Mouse (Mus musculus) midbrain, embryonic 15.5 days (tissue): ENCODE data around the gene Atxn7l3. TPM values are rescaled to one million over a fixed set of nuclear protein-coding genes. Genes with fewer than 3 reads are reported as not detected.
A peak's percentile ranks its signal among the peaks of the same experiment; 100 is the strongest.
"Not testable (repeated sequence)": the region's sequence is repeated elsewhere in the genome, so short reads cannot be mapped to it uniquely, and the experiment has no call there.

ENCODE experiments used
- ATAC-seq: fragments of 200-750 bp; cut with Nextera tagmentation; replicated peaks from 2 replicates; pipeline ENCODE4 v1.8.0; 2017; ENCODE audit warnings: moderate TSS enrichment
- H3K27ac ChIP-seq: fragments of 300-500 bp; sonication (generic); 2 replicates; pipeline ENCODE4 v1.5.1; 2015; ENCODE audit warnings: mild to moderate bottlenecking, inconsistent platforms
- H3K27me3 ChIP-seq: fragments of 300-500 bp; sonication (generic); replicated peaks from 2 replicates; pipeline ENCODE4 v1.6.1; 2015; ENCODE audit warnings: inconsistent platforms
- H3K36me3 ChIP-seq: fragments of 300-500 bp; sonication (generic); replicated peaks from 2 replicates; pipeline ENCODE4 v1.6.1; 2015; ENCODE audit warnings: inconsistent platforms
- H3K4me1 ChIP-seq: fragments of 300-500 bp; sonication (generic); 2 replicates; pipeline ENCODE4 v1.6.1; 2015; ENCODE audit warnings: inconsistent platforms
- H3K4me2 ChIP-seq: fragments of 300-500 bp; sonication (generic); 2 replicates; pipeline ENCODE4 v1.6.1; 2015; ENCODE audit warnings: inconsistent platforms, mild to moderate bottlenecking, moderate library complexity
- H3K4me3 ChIP-seq: fragments of 300-500 bp; sonication (generic); 2 replicates; pipeline ENCODE4 v1.5.1; 2015; ENCODE audit warnings: mild to moderate bottlenecking, inconsistent platforms
- H3K9ac ChIP-seq: fragments of 300-500 bp; sonication (generic); 2 replicates; pipeline ENCODE4 v1.6.1; 2015; ENCODE audit warnings: mild to moderate bottlenecking, inconsistent platforms
- H3K9me3 ChIP-seq: fragments of 300-500 bp; sonication (generic); 2 replicates; pipeline ENCODE4 v1.6.1; 2016; ENCODE audit warnings: inconsistent platforms
- WGBS: fragments of 180-500 bp; shearing (Covaris S2); methylation state at CpG from one replicate; pipeline ENCODE4 v1.1.7; 2015; ENCODE audit warnings: mixed read lengths; 5-methylcytosine and 5-hydroxymethylcytosine counted together
- polyA plus RNA-seq: library from polyadenylated mRNA; unstranded; fragments of >200 nt; fragmentation: Nextera tagmentation; extraction: Ambion mirVana; gene quantifications from 2 replicates; pipeline ENCODE4 v1.2.1, GENCODE M21; 2015

Atxn7l3 gene
- polyA plus RNA-seq, 1 experiment from 2014 or later: 31.6 TPM

- H3K36me3 ChIP-seq: peaks cover 31% of the 10 kb centered on the region
- WGBS: 83% methylated on average over 2 of the region's 2 CpGs
Observed at GRCm38 (mm10) chr11:102288913-102289312, 7.5 kb downstream of the Atxn7l3 start.

DNA sequence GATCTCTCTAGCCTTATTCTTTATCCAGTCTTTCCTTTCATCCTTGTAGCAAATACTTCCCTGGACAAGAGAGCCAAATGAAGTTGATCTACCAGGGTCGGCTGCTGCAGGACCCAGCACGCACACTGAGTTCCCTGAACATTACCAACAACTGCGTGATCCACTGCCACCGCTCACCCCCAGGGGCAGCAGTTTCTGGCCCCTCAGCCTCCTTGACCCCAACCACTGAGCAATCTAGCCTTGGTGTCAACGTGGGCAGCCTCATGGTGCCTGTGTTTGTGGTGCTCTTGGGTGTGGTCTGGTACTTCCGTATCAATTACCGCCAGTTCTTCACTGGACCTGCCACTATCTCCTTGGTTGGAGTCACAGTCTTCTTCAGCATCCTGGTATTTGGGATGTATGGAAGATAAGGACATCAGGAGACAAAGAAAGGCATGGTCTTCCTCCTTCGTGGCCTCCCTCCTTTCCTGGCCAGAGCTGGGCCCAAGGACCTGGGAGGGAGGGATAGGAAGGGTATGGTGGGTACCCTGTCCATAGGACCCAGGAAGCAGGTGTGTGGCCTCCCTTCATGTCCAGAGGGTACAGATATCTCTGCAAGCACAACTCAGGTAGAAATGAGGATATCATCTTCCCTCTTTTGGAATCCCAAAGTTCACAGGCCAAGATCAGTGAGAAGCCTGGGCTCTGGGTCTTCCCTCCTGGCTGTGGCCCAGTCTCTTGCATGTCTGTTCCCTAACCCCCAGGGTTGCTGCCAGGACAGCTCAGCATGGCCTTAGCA lies 8.2 kb downstream of the Atxn7l3 start:
- Histone ChIP-seq H3K27ac (no peak overlapping the region), H3K4me2 (no peak overlapping the region), H3K9me3 (no peaks in the 10 kb centered on the region), H3K36me3 (peaks cover 31% of the 10 kb centered on the region), H3K4me1 (peaks cover 20% of the 10 kb centered on the region), H3K9ac (no peak overlapping the region), H3K4me3 (no peak overlapping the region), H3K27me3 (no peaks in the 10 kb centered on the region)
- WGBS: 86% methylated on average over 8 of the region's 8 CpGs
- ATAC-seq: no peak

More at GRCm38 (mm10) chr11:102288913-102289312, 7.5 kb downstream of the Atxn7l3 start:
- H3K27me3 ChIP-seq: no peaks in the 10 kb centered on the region
- H3K9ac ChIP-seq: no peak overlapping the region
- H3K4me1 ChIP-seq: peaks cover 20% of the 10 kb centered on the region
- no peak overlapping the region for H3K4me3 ChIP-seq
- H3K9me3 ChIP-seq: no peaks in the 10 kb centered on the region
- no peak overlapping the region for H3K27ac ChIP-seq
- no peak overlapping the region for H3K4me2 ChIP-seq
- ATAC-seq: no peak

GRCm38 (mm10) chr11:102287485-102287884 lies 8.9 kb downstream of the Atxn7l3 start:
- Histone ChIP-seq H3K27me3 (no peaks in the 10 kb centered on the region), H3K4me2 (no peak overlapping the region), H3K4me3 (no peak overlapping the region), H3K4me1 (peaks cover 20% of the 10 kb centered on the region), H3K36me3 (peaks cover 25% of the 10 kb centered on the region), H3K9me3 (no peaks in the 10 kb centered on the region), H3K9ac (no peak overlapping the region), H3K27ac (no peak overlapping the region)
- ATAC-seq: no peak
- WGBS: 91% methylated on average over 8 of the region's 8 CpGs

- peaks cover 13% of the 10 kb centered on the region; the same call in 1 of the 2 replicates for H3K36me3 ChIP-seq
- H3K4me1 ChIP-seq: peaks cover 15% of the 10 kb centered on the region
- peak overlapping the region; percentile 77 for H3K9ac ChIP-seq
- peak overlapping the region; percentile 70 for H3K4me3 ChIP-seq
- no peaks in the 10 kb centered on the region for H3K27me3 ChIP-seq
- 6% methylated on average over 31 of the region's 31 CpGs for WGBS
- peak; percentile 71 for ATAC-seq
- H3K9me3 ChIP-seq: no peaks in the 10 kb centered on the region
- peak overlapping the region; percentile 85 for H3K27ac ChIP-seq
- peak overlapping the region; percentile 71 for H3K4me2 ChIP-seq
Observed at GRCm38 (mm10) chr11:102285095-102285834, 11.2 kb downstream of the Atxn7l3 start.

DNA sequence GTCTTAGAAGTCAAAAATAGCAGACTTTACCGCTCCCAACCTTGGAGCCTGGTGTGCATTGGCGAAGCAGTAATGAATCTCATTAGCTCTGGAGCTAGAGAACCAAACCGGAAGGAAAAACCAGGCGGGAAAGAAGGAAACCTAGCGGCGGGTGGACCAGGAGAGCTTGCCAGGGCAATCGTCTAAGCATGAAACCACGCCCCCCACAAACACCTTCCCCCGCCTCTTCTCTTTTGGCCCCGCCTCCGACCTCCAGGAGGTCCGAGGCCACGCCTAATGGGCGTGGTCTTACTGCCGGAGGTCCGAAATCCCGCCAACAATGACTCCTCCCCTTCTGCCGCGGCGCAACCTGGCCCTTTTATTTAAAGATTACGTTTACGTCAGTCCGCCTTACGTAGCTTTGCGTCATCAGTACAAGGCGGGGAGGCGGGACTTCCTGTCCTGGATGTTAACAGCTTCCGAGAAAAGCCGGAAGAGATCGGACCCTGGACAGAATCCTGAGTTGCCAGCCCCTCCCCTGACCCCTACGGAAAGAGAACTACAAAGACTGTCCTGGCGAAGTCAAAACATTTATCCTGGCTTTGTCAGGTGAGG lies 11.8 kb downstream of the Atxn7l3 start, which contains the start of gene Tmub2:
Gene Tmub2 (plus strand): TSS at position 431 of the 594 bp plus-strand sequence.
- Histone ChIP-seq H3K9ac (peak within 1 kb of the TSS; percentile 77), H3K36me3 (peaks cover 11% of the 10 kb centered on the region; the same call in 1 of the 2 replicates), H3K27me3 (no peaks in the 10 kb centered on the region), H3K4me3 (peak within 1 kb of the TSS; percentile 70), H3K27ac (peak within 1 kb of the TSS; percentile 85), H3K4me1 (peaks cover 15% of the 10 kb centered on the region), H3K4me2 (peak within 1 kb of the TSS; percentile 71), H3K9me3 (no peaks in the 10 kb centered on the region)
- ATAC-seq: peak; percentile 93
- under 1% methylated on average over 32 of the region's 32 CpGs for WGBS

GRCm38 (mm10) chr11:102283922-102284321 lies 12.5 kb downstream of the Atxn7l3 start:
- Histone ChIP-seq H3K4me3 (peak overlapping the region; percentile 70), H3K4me1 (peaks cover 15% of the 10 kb centered on the region), H3K9me3 (no peaks in the 10 kb centered on the region), H3K36me3 (peaks cover 11% of the 10 kb centered on the region; the same call in 1 of the 2 replicates), H3K9ac (no peak overlapping the region), H3K4me2 (peak overlapping the region; percentile 71), H3K27me3 (no peaks in the 10 kb centered on the region), H3K27ac (peak overlapping the region; percentile 85)
- 84% methylated on average over 6 of the region's 6 CpGs for WGBS
- ATAC-seq: no peak; the same call in 1 of the 2 replicates

GRCm38 (mm10) chr11:102280267-102280666 lies 16.2 kb downstream of the Atxn7l3 start:
- H3K4me2 ChIP-seq, H3K36me3 ChIP-seq, H3K27me3 ChIP-seq, ATAC-seq, H3K9ac ChIP-seq, H3K27ac ChIP-seq, H3K9me3 ChIP-seq, H3K4me1 ChIP-seq, H3K4me3 ChIP-seq: not testable (repeated sequence)
- 73% methylated on average over 6 of the region's 6 CpGs for WGBS

- Histone ChIP-seq H3K9me3 (no peaks in the 10 kb centered on the region), H3K27ac (no peak overlapping the region), H3K9ac (no peak overlapping the region), H3K36me3 (no peaks in the 10 kb centered on the region), H3K4me2 (no peak overlapping the region), H3K4me3 (no peak overlapping the region), H3K27me3 (0 out of 2 replicates have a peak, but pooled peaks cover 4% of the 10 kb centered on the region), H3K4me1 (peaks cover 9% of the 10 kb centered on the region)
- 92% methylated on average over 3 of the region's 3 CpGs for WGBS
- ATAC-seq: no peak
Observed at GRCm38 (mm10) chr11:102279595-102279994, 16.8 kb downstream of the Atxn7l3 start.

DNA sequence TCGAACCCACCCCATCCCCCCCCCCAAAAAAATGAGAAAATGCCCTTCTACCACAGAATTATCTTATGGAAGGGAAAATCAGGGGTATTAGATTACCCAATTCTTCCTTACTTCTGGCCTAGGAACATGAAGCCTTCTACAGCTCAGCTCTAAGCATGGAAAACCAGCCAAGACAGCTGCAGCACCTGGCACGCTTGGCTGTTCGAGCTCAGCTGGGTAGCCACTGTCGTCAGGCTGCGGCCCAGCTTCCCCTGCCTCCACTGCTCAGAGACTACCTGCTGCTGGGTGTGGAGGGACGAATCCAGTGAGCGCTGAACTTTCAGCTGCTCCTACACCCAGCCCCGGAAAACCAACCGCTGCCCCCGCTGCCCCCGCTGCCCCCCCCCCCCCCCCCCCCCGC lies 18.7 kb downstream of the Atxn7l3 start:
- Histone ChIP-seq H3K36me3 (no peaks in the 10 kb centered on the region), H3K9me3 (no peaks in the 10 kb centered on the region), H3K4me2 (no peak overlapping the region), H3K27ac (no peak overlapping the region), H3K9ac (no peak overlapping the region), H3K4me3 (no peak overlapping the region), H3K4me1 (peaks cover 9% of the 10 kb centered on the region), H3K27me3 (0 out of 2 replicates have a peak, but pooled peaks cover 4% of the 10 kb centered on the region)
- WGBS: 50% methylated on average over 8 of the region's 12 CpGs
- no peak for ATAC-seq

DNA sequence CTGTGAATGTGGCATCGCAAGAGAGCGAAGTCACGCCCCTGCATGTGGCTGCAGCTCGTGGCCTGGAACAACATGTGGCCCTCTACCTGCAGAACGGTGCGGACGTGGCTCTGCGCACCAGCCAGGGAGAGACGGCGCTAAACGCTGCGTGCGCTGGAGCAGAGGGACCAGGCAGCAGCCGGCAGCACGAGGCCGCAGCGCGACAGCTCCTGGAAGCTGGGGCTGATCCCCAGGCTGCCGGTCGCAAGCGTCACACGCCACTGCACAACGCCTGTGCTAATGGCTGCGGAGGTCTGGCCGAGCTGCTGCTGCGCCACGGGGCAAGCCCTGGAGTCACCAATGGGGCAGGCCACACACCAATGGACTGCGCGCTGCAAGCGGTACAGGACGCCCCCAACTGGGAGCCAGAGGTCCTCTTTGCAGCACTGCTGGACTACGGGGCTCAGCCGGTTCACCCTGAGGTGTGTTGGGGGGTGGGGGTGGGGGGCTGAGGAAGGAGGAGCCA lies 20.0 kb downstream of the Atxn7l3 start:
- H3K36me3 ChIP-seq: no peaks in the 10 kb centered on the region
- peak overlapping the region; percentile 5 for H3K27ac ChIP-seq
- peak overlapping the region; percentile 27 for H3K9ac ChIP-seq
- ATAC-seq: peak; percentile 70
- H3K4me3 ChIP-seq: peak overlapping the region; percentile 36
- H3K4me1 ChIP-seq: peaks cover 9% of the 10 kb centered on the region
- no peaks in the 10 kb centered on the region for H3K9me3 ChIP-seq
- H3K27me3 ChIP-seq: 0 out of 2 replicates have a peak, but pooled peaks cover 4% of the 10 kb centered on the region
- under 1% methylated on average over 33 of the region's 33 CpGs for WGBS
- H3K4me2 ChIP-seq: peak overlapping the region; percentile 91

DNA sequence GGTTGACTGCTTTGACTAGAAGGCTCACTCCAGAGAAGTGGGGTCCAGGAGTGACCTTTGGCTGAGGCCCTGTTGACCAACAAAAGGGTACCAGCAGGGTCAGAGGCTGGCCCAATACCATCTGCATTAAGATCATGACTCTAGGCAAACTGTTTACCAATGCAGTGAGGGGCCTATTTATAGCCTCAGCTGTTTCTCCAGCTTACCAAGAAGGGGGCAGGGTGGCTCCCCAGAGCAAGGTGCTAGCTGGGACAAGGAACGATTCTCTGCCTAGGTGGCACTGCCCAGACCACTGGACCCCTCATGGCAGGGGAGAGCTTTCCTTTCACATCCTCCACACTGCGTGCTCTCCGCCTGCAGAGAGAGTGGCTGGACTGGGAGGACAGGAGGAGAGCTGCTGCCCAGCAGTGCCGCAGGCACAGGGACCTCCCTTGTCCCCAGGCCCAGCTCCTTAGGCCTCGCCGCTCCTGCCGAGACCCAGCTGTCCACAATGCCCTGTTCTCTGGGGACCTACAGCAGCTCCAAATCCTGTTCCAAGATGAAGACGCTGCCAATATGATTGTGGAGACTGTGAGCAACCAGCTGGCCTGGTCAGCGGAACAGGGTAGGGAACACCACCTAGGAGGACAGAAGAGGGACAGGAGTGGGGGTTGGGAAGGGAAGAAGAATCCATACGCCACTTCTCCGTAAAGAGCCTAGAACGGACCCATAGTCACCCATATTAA lies 27.7 kb downstream of the Atxn7l3 start, which contains the start of gene Asb16:
Gene Asb16 (plus strand): TSS at position 224 of the 725 bp plus-strand sequence.
- WGBS: 78% methylated on average over 12 of the region's 12 CpGs
- peaks cover 6% of the 10 kb centered on the region for H3K4me1 ChIP-seq
- no peak for ATAC-seq
- no peaks in the 10 kb centered on the region for H3K9me3 ChIP-seq
- H3K9ac ChIP-seq: no peak within 1 kb of the TSS
- no peak within 1 kb of the TSS for H3K4me3 ChIP-seq
- H3K4me2 ChIP-seq: no peak within 1 kb of the TSS
- no peaks in the 10 kb centered on the region for H3K36me3 ChIP-seq
- H3K27me3 ChIP-seq: no peaks in the 10 kb centered on the region
- no peak within 1 kb of the TSS for H3K27ac ChIP-seq
